Mouse (Mus musculus) megakaryocyte, embryonic 14.5 days (primary cell): Measurements from ENCODE around the gene Myo5a. TPM values are rescaled to one million over a fixed set of nuclear protein-coding genes. Genes with fewer than 3 reads are reported as not detected.

Source experiments
- H3K27me3 ChIP-seq: replicated peaks from 2 replicates; pipeline ENCODE3; 2012; ENCODE audit warnings: inconsistent platforms
- H3K36me3 ChIP-seq: replicated peaks from 2 replicates; pipeline ENCODE3; 2012; ENCODE audit warnings: low read length, inconsistent platforms, mixed read lengths
- H3K4me1 ChIP-seq: 2 replicates; pipeline ENCODE4 v1.6.1; 2012; ENCODE audit warnings: inconsistent platforms
- H3K4me3 ChIP-seq: replicated peaks from 2 replicates; pipeline ENCODE3; 2012; ENCODE audit warnings: moderate library complexity, mild to moderate bottlenecking, inconsistent platforms
- H3K9me3 ChIP-seq: 2 replicates; pipeline ENCODE4 v1.6.1; 2012; ENCODE audit warnings: inconsistent platforms
- FLI1 ChIP-seq: IDR thresholded peaks from 2 replicates; pipeline ENCODE4 v1.6.1; 2012; ENCODE audit warnings: low read length, inconsistent platforms, mixed read lengths
- GATA1 ChIP-seq: IDR thresholded peaks from 3 replicates; pipeline ENCODE4 v1.6.1; 2012; ENCODE audit warnings: mixed read lengths, low read length, inconsistent platforms, borderline replicate concordance
- polyA plus RNA-seq: library from polyadenylated mRNA; stranded (reverse); fragments of >175 nt; gene quantifications from 2 replicates; pipeline ENCODE4 v1.2.3, GENCODE M21; 2012; ENCODE audit warnings: low replicate concordance; ENCODE audit not compliant: insufficient read depth

Gene Myo5a
- polyA plus RNA-seq, 1 experiment, result 10.7 TPM

DNA sequence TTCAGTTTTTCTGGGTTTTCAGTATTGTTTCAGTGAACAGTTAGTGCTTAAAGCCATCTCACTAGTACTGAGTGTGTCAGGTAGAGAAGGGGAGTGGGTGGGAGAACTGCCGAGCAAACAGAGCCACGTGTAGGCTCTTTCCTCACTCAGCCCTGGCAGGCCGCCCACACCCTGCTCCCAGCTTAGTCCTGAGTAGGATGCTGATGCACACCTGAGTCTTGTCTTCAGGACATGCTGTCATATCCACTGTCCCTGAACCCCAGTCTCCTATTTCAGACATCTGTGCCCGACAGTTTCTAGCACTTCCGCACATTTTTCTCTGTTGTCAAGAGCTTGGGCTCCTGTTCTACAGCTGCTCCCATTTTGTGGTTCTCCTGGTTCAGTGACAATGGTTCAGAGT, 149.1 kb downstream of the Myo5a start:
- no peaks in the 10 kb centered on the region for H3K27me3 ChIP-seq
- H3K36me3 ChIP-seq, result peaks cover 48% of the 10 kb centered on the region
- no peaks in the 10 kb centered on the region for H3K9me3 ChIP-seq
- no peak overlapping the region for H3K4me3 ChIP-seq
- H3K4me1 ChIP-seq, result peaks cover 77% of the 10 kb centered on the region
- TF ChIP-seq GATA1, result no peak
- no peak for TF ChIP-seq FLI1

DNA sequence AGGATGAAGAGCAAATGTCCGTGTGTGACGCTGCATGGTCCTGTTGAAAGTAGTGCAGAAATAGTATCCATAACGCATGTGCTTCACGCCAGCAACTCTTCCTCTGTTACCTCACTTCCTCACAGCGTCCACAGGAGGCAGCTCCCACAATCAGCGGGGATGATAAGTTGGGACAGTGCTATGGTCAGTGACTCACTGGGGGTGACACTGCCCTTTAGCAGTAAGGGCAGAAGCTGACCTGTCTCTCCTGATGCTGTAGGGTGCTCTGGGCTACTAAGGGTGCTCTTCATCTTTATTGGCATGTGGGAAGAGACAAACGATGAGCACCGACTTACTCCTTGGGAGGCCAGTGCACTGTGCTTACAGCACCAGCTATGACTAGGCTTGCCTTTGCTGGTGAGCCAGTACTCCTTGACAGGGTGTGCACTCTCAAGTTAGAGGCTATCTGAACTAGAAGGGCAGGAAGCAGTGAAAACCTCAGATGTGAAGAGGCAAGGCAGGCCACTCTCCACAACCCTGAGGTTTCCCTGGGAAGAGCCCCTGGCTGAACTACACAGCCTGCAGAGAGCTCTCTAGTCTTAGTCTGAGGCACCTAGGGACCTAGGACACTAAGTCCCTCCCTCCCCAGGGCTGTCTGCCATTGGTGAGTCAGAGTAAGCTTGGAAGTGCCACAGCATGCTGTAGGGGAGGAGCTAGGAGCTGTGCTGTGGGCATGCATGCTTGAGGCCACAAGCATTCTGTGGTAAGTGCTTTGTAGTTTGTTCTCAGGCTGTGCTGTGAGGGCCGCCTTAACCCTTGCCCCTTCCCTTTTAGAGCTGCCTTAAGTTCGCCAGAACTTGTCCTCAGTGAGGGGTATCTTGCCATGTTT, 150.8 kb downstream of the Myo5a start:
- H3K4me3 ChIP-seq, result peak overlapping the region; percentile 88
- no peaks in the 10 kb centered on the region for H3K27me3 ChIP-seq
- no peaks in the 10 kb centered on the region for H3K9me3 ChIP-seq
- H3K4me1 ChIP-seq, result peaks cover 71% of the 10 kb centered on the region
- peaks cover 38% of the 10 kb centered on the region for H3K36me3 ChIP-seq
- TF ChIP-seq GATA1 (no peak), FLI1 (no peak)

DNA sequence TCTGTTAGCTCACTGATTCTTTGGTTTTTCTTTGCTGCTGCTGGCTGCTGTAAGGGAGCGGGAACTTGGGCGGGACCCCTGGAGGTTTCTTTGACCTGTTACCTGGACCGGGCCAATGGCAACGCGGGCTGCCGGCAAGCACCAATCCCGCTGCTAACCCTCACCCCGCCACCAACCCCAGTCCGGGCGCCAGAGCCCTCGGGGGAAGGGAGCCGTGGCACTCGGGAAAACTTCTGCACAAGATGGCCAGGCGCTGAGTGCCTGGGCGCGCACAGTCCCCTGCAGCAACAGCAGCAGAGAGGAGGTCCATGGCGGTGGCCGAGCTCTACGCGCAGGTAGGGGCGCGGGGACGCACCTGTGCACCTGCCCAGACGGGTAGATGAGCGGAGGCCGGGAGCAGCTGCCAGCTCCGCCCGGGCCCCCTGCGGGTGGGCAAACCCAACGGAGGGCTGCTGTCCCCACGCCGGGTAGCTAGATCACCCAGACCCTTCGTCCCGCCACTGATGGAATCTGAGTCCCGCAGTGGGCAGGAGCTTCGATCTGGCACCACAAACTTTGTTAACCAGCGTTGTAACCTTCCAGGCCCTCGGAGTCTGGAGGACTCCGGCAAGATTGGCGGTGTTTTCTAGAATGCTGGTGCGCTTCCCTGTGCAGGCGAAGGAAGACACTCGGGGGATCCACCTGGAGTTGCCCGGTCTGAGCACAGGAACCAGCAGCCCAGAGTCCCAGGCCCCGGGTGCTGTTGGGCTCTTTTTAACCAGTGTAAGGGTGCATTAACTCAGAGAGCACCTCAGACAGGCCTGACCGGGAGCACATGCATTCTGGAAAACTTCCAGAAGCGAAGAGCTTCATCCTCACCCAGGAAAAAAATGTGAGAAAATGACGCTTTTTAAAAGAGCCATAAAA, 161.3 kb downstream of the Myo5a start, which contains the start of gene Myo5c:
Gene Myo5c (plus strand): TSS at position 180 of the 906 bp plus-strand sequence.
- TF ChIP-seq GATA1, result no peak
- no peak for TF ChIP-seq FLI1
- Histone ChIP-seq H3K4me3 (peak within 1 kb of the TSS; percentile 86), H3K27me3 (peaks cover 22% of the 10 kb centered on the region), H3K9me3 (no peaks in the 10 kb centered on the region), H3K4me1 (peaks cover 43% of the 10 kb centered on the region), H3K36me3 (no peaks in the 10 kb centered on the region)

DNA sequence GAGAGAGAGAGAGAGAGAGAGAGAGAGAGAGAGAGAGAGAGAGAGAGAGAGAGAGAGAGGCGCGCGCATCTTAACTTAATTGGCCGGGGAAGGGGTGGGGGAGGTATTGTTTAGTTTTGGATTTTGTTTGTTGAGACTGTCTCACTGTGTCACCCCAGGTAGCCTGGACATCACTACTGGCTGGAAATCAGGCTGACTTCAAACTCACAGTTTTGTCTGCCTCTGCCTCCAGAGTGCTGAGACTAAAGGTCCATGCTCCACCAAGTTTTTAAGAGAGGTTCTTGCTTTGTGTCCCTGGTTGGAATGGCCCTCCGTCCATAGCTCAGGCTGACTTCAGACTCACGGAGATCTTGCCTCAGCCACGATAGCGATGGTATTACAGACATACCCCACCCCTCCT, 162.0 kb downstream of the Myo5a start:
- Histone ChIP-seq H3K27me3 (peaks cover 22% of the 10 kb centered on the region), H3K4me1 (peaks cover 44% of the 10 kb centered on the region), H3K4me3 (no peak overlapping the region), H3K36me3 (no peaks in the 10 kb centered on the region), H3K9me3 (no peaks in the 10 kb centered on the region)
- TF ChIP-seq GATA1, result no peak
- TF ChIP-seq FLI1, result no peak

DNA sequence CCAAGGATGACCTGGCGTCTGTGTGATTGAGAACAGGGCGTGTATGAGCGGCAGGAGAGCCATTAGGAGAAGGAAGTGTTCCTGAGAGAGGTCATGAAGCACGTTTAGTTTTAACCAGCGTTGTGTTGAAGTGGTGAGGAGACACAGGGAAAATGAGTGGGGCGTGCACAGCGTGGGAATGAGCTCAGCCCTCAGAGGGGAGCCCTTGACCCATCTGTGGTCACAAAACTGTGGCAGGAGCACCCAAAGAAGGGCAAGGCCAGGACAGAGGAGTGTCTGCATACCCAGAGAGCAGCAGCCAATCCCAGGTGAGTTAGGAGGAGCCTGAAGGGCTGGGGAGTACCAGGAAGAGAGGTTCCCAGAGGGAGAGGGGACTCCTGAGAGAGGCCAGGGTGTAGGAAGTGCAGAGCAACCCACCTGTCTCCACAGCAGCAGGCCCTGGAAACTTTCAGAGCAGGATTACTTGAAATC, 163.5 kb downstream of the Myo5a start:
- H3K4me1 ChIP-seq, result peaks cover 50% of the 10 kb centered on the region

DNA sequence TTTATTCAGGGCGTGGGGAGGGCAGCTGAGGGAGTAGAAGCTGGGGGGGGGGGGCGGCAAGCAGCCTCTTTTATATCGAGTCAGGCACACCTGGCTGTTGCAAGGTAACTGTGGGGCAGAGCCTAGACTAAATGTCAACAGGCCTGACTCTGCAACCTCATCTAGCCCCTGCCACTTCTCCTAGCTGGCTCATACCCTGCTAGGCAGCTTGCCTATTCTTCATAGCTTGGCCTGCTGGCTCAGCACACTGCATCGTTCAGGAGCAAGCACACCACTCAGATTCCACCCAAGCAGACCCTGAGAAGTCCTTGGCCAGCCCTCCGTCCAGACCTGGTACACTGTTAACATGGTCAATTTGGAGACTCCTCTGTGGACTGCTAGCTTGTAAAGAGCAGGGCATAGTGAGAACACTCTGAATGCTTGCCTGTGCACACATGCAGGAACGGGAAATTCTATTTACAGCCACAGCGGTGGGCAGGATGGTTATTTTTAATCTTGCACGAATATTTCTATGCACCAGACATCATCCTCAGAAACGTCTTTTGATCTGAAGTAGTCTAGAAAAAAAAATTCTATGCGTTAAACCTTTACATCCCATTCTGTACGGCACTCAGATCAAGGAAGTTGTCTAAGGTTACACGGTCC, 164.3 kb downstream of the Myo5a start:
- no peak for TF ChIP-seq GATA1
- Histone ChIP-seq H3K4me3 (no peak overlapping the region), H3K9me3 (peaks cover 11% of the 10 kb centered on the region)

More for the DNA sequence above, 163.5 kb downstream of the Myo5a start:
- Histone ChIP-seq H3K9me3 (0 out of 2 replicates have a peak, but pooled peaks cover 3% of the 10 kb centered on the region), H3K4me3 (no peak overlapping the region), H3K36me3 (no peaks in the 10 kb centered on the region), H3K27me3 (peaks cover 22% of the 10 kb centered on the region)
- TF ChIP-seq GATA1 (no peak), FLI1 (no peak)

GRCm38 (mm10) chr9:75235696-75236095, 164.9 kb downstream of the Myo5a start:
- H3K4me3 ChIP-seq, result no peak overlapping the region
- peaks cover 47% of the 10 kb centered on the region for H3K4me1 ChIP-seq
- TF ChIP-seq GATA1 (no peak), FLI1 (no peak)
- peaks cover 22% of the 10 kb centered on the region for H3K27me3 ChIP-seq
- peaks cover 13% of the 10 kb centered on the region for H3K9me3 ChIP-seq
- no peaks in the 10 kb centered on the region for H3K36me3 ChIP-seq

More for the DNA sequence above, 164.3 kb downstream of the Myo5a start:
- peaks cover 47% of the 10 kb centered on the region for H3K4me1 ChIP-seq
- H3K36me3 ChIP-seq, result no peaks in the 10 kb centered on the region
- peaks cover 22% of the 10 kb centered on the region for H3K27me3 ChIP-seq

GRCm38 (mm10) chr9:75236416-75237308, 165.8 kb downstream of the Myo5a start:
- Histone ChIP-seq H3K36me3 (no peaks in the 10 kb centered on the region), H3K4me1 (peaks cover 50% of the 10 kb centered on the region), H3K4me3 (no peak overlapping the region), H3K27me3 (peaks cover 20% of the 10 kb centered on the region), H3K9me3 (peaks cover 13% of the 10 kb centered on the region)
- TF ChIP-seq GATA1 (no peak), FLI1 (no peak)

DNA sequence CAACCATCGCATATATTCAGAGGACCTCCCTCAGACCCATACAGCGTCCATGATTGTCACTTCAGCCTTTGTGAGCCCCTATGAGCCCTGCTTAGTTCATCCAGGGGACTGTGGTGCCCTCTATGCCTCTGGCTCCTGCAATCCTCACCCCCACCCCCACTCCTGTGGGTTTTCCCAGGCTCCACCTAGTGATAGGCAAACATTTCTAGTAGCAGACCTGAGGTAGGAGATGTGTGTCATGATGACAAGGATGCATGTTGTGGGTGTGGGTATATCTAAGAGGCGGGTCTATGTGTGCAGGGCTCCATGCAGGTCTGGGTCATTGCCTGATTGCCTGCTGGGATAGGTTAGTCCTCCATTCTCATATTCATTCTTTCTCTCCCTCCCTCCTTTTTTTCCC, 167.4 kb downstream of the Myo5a start:
- peaks cover 13% of the 10 kb centered on the region for H3K9me3 ChIP-seq
- no peaks in the 10 kb centered on the region for H3K36me3 ChIP-seq
- H3K4me1 ChIP-seq, result peaks cover 56% of the 10 kb centered on the region
- TF ChIP-seq GATA1 (no peak), FLI1 (no peak)
- H3K27me3 ChIP-seq, result peaks cover 10% of the 10 kb centered on the region
- no peak overlapping the region for H3K4me3 ChIP-seq
